Mouse (Mus musculus) heart, embryonic 10.5 days (tissue): Measurements from ENCODE around the gene Agpat4. TPM values are rescaled to one million over a fixed set of nuclear protein-coding genes. Genes with fewer than 3 reads are reported as not detected.
"Not testable (repeated sequence)": the region's sequence is repeated elsewhere in the genome, so short reads cannot be mapped to it uniquely, and the experiment has no call there.

Source experiments
- DNase-seq: peaks from one replicate; pipeline ENCODE4 v3.0.0-alpha.2; 2017; ENCODE audit warnings: low spot score
- H3K27ac ChIP-seq: fragments of 300-500 bp; sonication (generic); 2 replicates; pipeline ENCODE4 v1.5.1; 2016; ENCODE audit warnings: mild to moderate bottlenecking
- H3K27me3 ChIP-seq: fragments of 300-500 bp; sonication (generic); 2 replicates; pipeline ENCODE4 v1.6.1; 2016; ENCODE audit warnings: mild to moderate bottlenecking; ENCODE audit not compliant: poor library complexity, insufficient read depth, severe bottlenecking
- H3K36me3 ChIP-seq: fragments of 300-500 bp; sonication (generic); 2 replicates; pipeline ENCODE4 v1.6.1; 2016; ENCODE audit warnings: mild to moderate bottlenecking, moderate library complexity
- H3K4me1 ChIP-seq: fragments of 300-500 bp; sonication (generic); 2 replicates; pipeline ENCODE4 v1.6.1; 2016; ENCODE audit warnings: mild to moderate bottlenecking
- H3K4me3 ChIP-seq: fragments of 300-500 bp; sonication (generic); 2 replicates; pipeline ENCODE4 v1.5.1; 2016; ENCODE audit warnings: mild to moderate bottlenecking, moderate library complexity
- H3K9me3 ChIP-seq: fragments of 300-500 bp; sonication (generic); 2 replicates; pipeline ENCODE4 v1.6.1; 2016; ENCODE audit warnings: mild to moderate bottlenecking, moderate library complexity
- WGBS: fragments of 180-500 bp; shearing (Covaris S2); methylation state at CpG from one replicate; pipeline ENCODE4 v1.1.7; 2016; 5-methylcytosine and 5-hydroxymethylcytosine counted together
- polyA plus RNA-seq: library from polyadenylated mRNA; unstranded; fragments of >200 nt; fragmentation: Nextera tagmentation; extraction: Ambion mirVana; gene quantifications from 2 replicates; pipeline ENCODE4 v1.2.1, GENCODE M21; 2016

The Agpat4 gene
- polyA plus RNA-seq, 1 experiment from 2014 or later: 32.5 TPM

DNA sequence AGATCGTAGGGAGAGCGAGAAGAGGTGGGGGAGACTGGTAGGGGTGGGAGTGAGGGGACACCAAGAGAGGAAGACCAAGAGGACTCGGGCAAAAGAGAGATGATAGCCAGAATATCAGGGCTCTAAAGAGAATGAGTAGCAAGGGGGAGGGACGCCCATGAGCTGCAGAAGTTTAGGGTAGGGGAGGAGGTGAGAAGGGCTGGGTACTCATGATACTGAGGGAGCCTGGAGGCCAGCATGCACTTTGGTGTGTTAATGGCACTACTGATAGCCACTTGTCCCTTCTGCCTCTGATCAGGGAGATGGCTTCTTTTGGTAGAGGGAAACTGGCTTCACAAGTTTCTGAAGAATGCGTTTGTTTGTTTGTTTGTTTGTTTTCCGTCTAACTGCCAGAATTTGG, 13.8 kb upstream of the Agpat4 start:
- 78% methylated on average over 6 of the region's 6 CpGs for WGBS
- no peaks in the 10 kb centered on the region for H3K27me3 ChIP-seq
- H3K27ac ChIP-seq: no peak overlapping the region
- no peak for DNase-seq
- no peak overlapping the region for H3K4me3 ChIP-seq
- H3K4me1 ChIP-seq: no peaks in the 10 kb centered on the region
- no peaks in the 10 kb centered on the region for H3K36me3 ChIP-seq
- no peaks in the 10 kb centered on the region for H3K9me3 ChIP-seq

DNA sequence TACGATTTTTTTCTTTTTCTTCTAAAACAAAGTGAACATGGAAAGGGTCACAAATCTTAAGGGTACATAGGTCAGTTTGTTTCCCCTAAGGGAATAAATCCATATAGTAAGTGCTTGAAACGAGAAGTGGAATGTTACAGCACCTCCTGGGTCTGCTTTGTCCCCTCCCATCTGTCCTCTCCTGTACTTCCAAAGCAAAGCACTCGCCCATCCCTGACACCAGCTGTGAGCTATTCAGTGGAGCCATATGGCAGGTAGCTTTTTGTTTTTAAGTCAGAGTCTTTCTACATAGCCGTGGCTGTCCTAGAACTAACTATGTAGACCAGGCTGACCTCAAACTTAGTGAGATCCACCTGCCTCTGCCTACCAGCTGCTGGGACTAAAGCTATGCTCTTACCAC, 12.2 kb upstream of the Agpat4 start:
- Histone ChIP-seq H3K9me3 (no peaks in the 10 kb centered on the region), H3K27ac (no peak overlapping the region), H3K27me3 (no peaks in the 10 kb centered on the region), H3K4me3 (no peak overlapping the region), H3K4me1 (no peaks in the 10 kb centered on the region), H3K36me3 (no peaks in the 10 kb centered on the region)
- no peak for DNase-seq
- 56% methylated on average over 4 of the region's 4 CpGs for WGBS

DNA sequence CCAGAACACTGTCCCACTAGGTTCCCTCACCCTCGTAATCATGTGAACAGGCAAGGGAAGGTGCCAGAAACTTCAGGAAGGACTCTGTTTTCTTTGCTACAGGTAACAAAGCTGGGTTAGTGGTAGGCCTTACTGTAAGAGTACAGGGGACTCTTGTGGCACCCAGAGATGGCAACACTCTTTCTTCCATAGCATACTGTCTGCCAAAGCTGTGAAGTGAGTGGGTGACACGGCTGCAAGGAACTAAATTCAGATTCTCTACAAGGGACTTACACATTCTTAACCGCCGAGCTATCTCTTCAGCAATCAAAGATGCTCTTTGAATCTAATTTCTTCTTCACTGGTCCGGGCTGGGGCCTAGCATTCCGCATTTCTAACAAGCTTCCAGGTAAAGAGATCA, 4.9 kb upstream of the Agpat4 start:
- no peak for DNase-seq
- Histone ChIP-seq H3K27me3 (no peaks in the 10 kb centered on the region), H3K9me3 (no peaks in the 10 kb centered on the region), H3K27ac (no peak overlapping the region), H3K4me1 (peaks cover 7% of the 10 kb centered on the region; the same call in 1 of the 2 replicates), H3K4me3 (no peak overlapping the region), H3K36me3 (no peaks in the 10 kb centered on the region)
- 87% methylated on average over 6 of the region's 6 CpGs for WGBS

DNA sequence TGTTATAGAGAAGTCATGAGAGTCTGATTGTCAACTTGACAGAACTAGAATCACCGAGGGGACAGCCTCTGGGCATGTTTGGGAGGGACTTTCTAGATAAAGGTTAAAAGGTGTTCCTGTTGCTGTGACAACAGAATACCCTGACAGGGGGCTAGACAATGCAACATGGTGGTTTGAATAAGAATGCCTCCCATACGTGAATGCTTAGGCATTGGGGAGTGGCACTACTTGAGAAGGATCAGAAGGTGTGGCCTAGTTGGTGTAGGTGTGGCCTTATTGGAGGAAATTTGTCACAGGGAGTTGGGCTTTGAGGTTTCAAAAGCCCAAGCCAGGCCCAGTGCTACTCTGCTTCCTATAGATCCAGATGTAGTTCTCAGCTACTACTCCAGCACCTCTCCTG, 3.4 kb upstream of the Agpat4 start:
- Histone ChIP-seq H3K4me1 (peaks cover 8% of the 10 kb centered on the region; the same call in 1 of the 2 replicates), H3K27me3 (no peaks in the 10 kb centered on the region), H3K27ac (no peak overlapping the region), H3K9me3 (no peaks in the 10 kb centered on the region), H3K4me3 (no peak overlapping the region), H3K36me3 (no peaks in the 10 kb centered on the region)
- no peak for DNase-seq
- 79% methylated on average over 2 of the region's 2 CpGs for WGBS

DNA sequence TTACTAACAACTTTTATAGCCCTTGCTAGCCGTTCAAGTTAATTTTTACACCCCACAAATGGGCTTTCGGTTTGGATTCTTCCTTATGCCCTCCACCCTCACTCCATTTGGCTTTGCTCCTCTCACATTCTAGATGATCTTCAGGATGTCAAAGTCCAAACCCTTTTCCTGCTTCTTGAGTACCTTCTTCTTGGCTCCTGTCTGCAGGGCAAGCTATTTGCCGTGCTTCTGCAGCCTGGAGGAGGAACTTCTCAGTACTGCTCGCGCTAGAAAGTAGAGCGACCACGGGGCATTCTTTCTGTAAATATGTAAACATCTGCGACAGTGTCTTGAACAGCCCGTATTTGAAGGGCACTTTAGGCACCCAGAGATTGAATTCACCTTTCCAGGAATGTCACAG, 373 bp upstream of the Agpat4 start:
- Histone ChIP-seq H3K4me1 (peaks cover 17% of the 10 kb centered on the region), H3K36me3 (no peaks in the 10 kb centered on the region), H3K9me3 (no peaks in the 10 kb centered on the region), H3K27ac (peak overlapping the region; percentile 95), H3K4me3 (peak overlapping the region; percentile 72), H3K27me3 (no peaks in the 10 kb centered on the region)
- 11% methylated on average over 9 of the region's 9 CpGs for whole genome bisulfite sequencing
- DNase-seq: no peak

DNA sequence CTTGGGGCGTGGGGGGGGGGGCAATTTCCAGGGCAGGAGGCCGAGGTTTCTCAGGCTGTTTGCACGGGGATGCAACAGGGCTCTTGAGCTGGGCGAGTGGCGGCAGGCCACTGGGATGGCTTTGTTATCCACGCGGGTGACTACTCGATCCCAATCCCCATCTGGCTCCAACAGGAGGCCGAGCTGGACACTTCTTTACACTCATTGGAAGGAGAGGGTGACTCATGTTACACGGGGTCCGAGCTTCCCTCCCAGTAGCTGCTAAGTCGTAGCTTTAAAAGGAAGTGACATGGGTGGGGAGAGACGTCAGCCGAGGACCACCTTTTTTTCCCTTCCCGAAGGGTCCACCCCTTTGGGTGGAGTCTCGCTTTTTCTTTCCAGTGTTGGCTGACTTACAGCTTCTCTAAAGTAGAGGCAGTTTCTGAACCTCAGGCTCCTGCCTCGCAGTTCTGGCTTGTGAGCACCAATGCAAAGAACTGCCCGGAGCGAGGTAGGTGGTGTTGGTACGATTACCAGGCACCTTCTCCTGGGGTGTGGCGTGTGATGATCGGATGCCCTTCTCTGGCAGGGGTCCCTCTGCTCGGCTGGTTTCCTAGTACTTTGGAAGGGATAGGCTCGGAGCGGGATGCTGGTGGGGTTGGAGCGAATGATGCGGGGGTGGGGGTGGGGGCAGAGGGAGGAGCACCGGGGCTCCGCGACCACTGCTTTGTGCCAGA, 580 bp downstream of the Agpat4 start:
- no peaks in the 10 kb centered on the region for H3K9me3 ChIP-seq
- DNase-seq: peak; percentile 96
- WGBS: under 1% methylated on average over 30 of the region's 30 CpGs

DNA sequence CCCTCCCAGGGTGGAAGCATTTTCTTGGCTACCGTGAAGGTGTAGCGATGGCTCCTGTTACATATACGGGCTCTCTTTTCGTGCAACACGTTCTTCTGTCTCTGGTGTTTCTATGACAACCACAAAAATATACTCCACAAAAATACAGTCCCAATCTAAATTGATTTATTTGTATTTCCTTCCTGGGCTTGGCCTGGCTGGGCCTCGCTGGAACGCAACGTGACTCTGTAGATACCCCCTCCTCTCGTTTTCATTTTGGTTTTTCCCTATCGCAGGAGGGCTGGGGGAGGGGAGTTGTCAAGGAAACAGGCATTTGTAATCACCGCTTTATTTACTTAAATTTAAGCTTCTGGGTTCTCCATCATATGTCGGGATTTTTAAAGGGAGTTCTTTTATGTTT, 1.2 kb downstream of the Agpat4 start:
- H3K4me3 ChIP-seq: peak overlapping the region; percentile 72
- no peaks in the 10 kb centered on the region for H3K9me3 ChIP-seq
- peaks cover 6% of the 10 kb centered on the region for H3K36me3 ChIP-seq
- peak overlapping the region; percentile 95 for H3K27ac ChIP-seq
- no peaks in the 10 kb centered on the region for H3K27me3 ChIP-seq
- DNase-seq: no peak
- WGBS: 1% methylated on average over 12 of the region's 12 CpGs
- H3K4me1 ChIP-seq: peaks cover 20% of the 10 kb centered on the region

More for the DNA sequence above, 580 bp downstream of the Agpat4 start:
- Histone ChIP-seq H3K36me3 (peaks cover under 1% of the 10 kb centered on the region; the same call in 1 of the 2 replicates), H3K4me1 (peaks cover 20% of the 10 kb centered on the region), H3K27ac (peak overlapping the region; percentile 95), H3K27me3 (no peaks in the 10 kb centered on the region), H3K4me3 (peak overlapping the region; percentile 72)

DNA sequence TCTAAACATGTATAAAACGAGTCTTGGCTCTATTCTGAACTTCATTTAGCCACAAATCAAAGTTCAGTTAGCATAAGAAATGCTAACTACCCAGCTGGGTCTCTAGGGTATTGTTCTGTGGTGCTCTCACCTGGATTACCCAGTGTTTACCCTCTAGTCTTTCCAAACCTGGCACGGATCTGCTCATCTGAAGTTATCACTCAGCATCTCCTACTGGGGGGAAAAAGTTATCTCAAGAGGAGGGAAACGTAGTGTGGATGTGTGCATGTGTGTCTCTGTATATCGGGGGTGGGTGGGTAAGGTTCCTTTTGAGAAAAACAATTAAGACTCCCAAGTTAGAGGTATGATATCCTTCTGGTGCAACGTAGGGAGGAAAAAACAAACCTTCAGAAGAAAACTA, 1.8 kb downstream of the Agpat4 start:
- Histone ChIP-seq H3K27ac (peak overlapping the region; percentile 95; the same call in 1 of the 2 replicates), H3K4me3 (peak overlapping the region; percentile 72), H3K27me3 (no peaks in the 10 kb centered on the region), H3K9me3 (no peaks in the 10 kb centered on the region), H3K36me3 (peaks cover 12% of the 10 kb centered on the region), H3K4me1 (peaks cover 20% of the 10 kb centered on the region)
- DNase-seq: no peak
- 32% methylated on average over 5 of the region's 5 CpGs for WGBS

DNA sequence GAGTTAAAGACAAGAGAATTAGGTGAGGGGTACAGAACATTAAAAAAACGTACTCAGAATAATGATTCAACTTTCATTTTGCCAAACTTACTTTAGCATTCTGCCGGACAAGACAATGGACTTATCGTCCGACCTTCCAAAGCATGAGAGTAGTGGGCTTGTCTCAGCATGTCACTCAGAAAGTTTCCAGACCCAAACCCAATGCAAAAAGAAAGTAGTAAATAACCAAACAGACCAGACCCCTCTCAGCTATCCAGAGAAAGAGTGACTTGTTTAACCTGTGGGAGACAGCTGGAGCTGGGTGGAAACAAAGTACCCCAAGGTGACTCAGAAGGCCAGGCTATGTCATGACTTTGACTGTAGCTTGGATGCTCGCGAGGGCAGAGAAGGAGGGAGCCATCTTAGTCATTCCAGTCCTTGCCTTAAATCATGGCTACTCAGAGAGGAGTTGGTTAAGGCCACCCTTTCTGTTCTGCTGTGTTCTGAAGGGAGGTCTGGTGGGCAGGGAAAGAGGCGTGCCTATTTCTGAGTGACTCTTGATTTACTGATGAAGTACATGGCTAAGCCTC, 2.8 kb downstream of the Agpat4 start:
- Histone ChIP-seq H3K27ac (no peak overlapping the region), H3K36me3 (peaks cover 22% of the 10 kb centered on the region), H3K4me3 (no peak overlapping the region), H3K27me3 (no peaks in the 10 kb centered on the region), H3K4me1 (peaks cover 20% of the 10 kb centered on the region), H3K9me3 (no peaks in the 10 kb centered on the region)
- WGBS: 84% methylated on average over 7 of the region's 7 CpGs
- no peak for DNase-seq

DNA sequence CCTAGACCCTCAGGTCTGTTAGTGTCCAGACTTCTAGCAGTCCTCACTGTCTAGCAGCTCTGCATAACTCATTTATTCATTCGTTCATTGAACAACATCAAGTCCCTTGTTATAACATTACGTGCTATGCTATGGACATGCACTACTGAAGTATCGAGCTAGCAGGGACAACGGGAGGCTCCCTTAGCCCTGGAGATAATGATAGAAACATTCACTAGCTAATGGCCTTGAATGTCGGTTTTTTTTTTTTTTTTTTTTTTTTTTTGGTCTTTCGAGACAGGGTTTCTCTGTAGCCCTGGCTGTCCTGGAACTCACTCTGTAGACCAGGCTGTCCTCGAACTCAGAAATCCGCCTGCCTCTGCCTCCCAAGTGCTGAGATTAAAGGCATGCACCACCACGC, 3.8 kb downstream of the Agpat4 start:
- Histone ChIP-seq H3K36me3 (peaks cover 30% of the 10 kb centered on the region), H3K4me1 (peaks cover 23% of the 10 kb centered on the region)
- H3K27me3 ChIP-seq, H3K9me3 ChIP-seq, H3K27ac ChIP-seq, DNase-seq, H3K4me3 ChIP-seq: not testable (repeated sequence)
- WGBS: 84% methylated on average over 9 of the region's 9 CpGs

DNA sequence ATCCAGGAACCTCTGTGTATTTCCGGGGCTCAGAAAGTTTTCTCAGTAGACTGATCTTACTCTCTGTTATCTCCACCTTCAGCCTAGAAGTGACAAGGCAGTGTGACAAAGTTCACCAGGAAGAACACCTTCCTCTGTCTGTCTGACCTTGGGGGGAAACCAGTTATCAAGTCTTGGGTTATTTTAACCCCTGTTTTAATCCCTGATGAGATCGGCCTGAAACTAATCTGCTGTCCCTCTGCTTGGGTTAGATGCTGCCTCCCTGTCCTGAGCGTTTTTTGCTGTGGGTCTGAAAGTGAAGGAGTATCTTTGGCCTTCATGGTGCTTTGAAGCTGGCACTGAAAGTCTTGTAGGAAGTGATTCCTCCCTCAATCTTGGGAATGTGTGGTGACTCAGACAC, 4.7 kb downstream of the Agpat4 start:
- 26% methylated on average over 3 of the region's 3 CpGs for WGBS
- Histone ChIP-seq H3K9me3 (no peaks in the 10 kb centered on the region), H3K4me1 (peaks cover 25% of the 10 kb centered on the region), H3K27ac (0 out of 2 replicates have a peak overlapping the region, but pooled peaks have one; percentile 22), H3K4me3 (no peak overlapping the region), H3K36me3 (peaks cover 36% of the 10 kb centered on the region), H3K27me3 (no peaks in the 10 kb centered on the region)
- DNase-seq: no peak

DNA sequence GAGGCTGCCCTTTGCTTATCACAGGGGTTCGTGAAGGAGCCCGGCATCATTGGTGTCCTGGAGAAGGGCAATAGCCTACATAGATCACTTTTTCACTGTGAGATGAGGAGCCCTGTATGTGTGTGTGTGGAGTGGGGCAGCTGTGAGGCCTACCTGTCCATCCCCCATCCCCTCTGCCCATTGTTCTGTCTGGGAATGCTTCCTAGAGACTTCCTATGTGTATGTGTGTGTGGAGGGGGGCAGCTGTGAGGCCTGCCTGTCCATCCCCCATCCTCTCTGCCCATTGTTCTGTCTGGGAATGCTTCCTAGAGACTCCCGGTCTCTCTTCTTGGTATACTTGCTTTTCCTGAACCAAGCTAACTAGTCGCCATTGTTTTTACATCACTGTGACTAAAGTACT, 8.6 kb downstream of the Agpat4 start:
- 74% methylated on average over 4 of the region's 4 CpGs for WGBS

DNA sequence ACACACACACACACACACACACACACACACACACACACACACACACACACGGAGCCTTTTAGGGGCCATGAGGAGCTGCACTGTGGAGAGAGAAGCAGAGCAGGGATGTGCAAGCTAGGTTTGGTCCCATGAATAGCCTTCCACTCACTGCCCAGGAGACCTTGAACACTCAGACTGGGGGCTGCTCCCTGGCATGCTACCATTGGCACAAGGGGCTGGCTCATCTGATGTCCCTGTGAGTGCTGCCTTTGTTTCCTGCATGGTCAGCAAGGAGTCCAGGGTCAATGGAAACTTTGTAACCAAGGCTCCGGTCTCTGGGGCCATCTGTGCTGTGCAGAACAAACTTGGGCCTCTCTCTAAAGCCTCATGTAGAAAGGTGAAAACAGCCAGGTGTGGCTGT, 10.5 kb downstream of the Agpat4 start:
- H3K4me1 ChIP-seq: peaks cover 9% of the 10 kb centered on the region
- 85% methylated on average over 1 of the region's 2 CpGs for WGBS
- no peaks in the 10 kb centered on the region for H3K9me3 ChIP-seq
- no peak overlapping the region for H3K27ac ChIP-seq
- H3K36me3 ChIP-seq: peaks cover 51% of the 10 kb centered on the region
- no peaks in the 10 kb centered on the region for H3K27me3 ChIP-seq
- no peak overlapping the region for H3K4me3 ChIP-seq
- DNase-seq: no peak

More for the DNA sequence above, 8.6 kb downstream of the Agpat4 start:
- no peaks in the 10 kb centered on the region for H3K27me3 ChIP-seq
- no peaks in the 10 kb centered on the region for H3K9me3 ChIP-seq
- peaks cover 40% of the 10 kb centered on the region for H3K36me3 ChIP-seq
- no peak overlapping the region for H3K4me3 ChIP-seq
- no peak for DNase-seq
- H3K27ac ChIP-seq: peak overlapping the region; percentile 6; the same call in 1 of the 2 replicates
- peaks cover 15% of the 10 kb centered on the region for H3K4me1 ChIP-seq
